Mouse (Mus musculus): Measurements from ENCODE around the gene Supt16.

GRCm38 (mm10) chr14:52155008-52155407, 42.2 kb downstream of the Supt16 start:
- no peak for TF ChIP-seq CTCF (IDR thresholded peaks at IDR 0.05; ENCODE audit: insufficient read depth, low read length)
- no peak for TF ChIP-seq POLR2A (IDR thresholded peaks at IDR 0.05; ENCODE audit: borderline replicate concordance, extremely low read depth, low read depth, low read length)
